Mouse (Mus musculus): ENCODE measurements around the gene Nek10.

GRCm38 (mm10) chr14:14852838-14853237, 49.6 kb downstream of the Nek10 start:
- TF ChIP-seq POLR2A (IDR thresholded peaks at IDR 0.05; ENCODE audit: insufficient read depth, low read length) (no peak), CTCF (IDR thresholded peaks at IDR 0.05; ENCODE audit: low read depth, low read length) (no peak)

All from ES-Bruce4 (cell line).